Mouse (Mus musculus) gastrocnemius, postnatal 36 days (tissue): ENCODE results near the gene Armc9. TPM values are rescaled to one million over a fixed set of nuclear protein-coding genes. Genes with fewer than 3 reads are reported as not detected.

ENCODE experiments used
- DNase-seq, 2 experiments: peaks; one replicate each; pipeline ENCODE4 v3.0.0; 2022
- intact Hi-C: fragments of 180-260 bp; cut with DNase I; formaldehyde crosslinking; loops from one replicate; pipeline ENCODE4 v1.15.1; 2025
- total RNA-seq, 2 experiments: library from RNA; stranded (reverse); gene quantifications; 2 replicates each; pipeline ENCODE4 v1.2.3; 2021

The Armc9 gene
- total RNA-seq, 2 experiments from 2014 or later, result 1.7 to 1.9 TPM

DNA sequence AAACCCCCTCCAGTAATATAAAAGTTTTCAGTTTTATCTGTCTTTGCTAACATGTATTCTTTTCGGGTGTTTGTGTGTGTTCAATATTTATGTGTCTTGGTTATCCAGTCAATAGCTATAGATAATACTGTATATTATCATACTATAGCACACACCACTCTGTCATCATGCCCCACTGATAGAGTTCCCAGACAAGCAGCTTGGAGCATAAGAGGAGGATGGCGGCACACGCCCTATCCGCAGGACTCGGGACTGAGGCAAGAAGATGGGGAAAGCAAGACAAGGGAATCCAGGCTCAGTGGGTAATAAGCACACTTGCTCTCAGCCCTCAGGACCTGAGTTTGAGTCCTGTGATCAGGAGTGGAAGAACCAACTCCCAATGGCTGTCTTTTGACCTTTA lies 5.9 kb downstream of the Armc9 start:
- intact Hi-C loops, result no loop called here
- DNase-seq, result no peak

DNA sequence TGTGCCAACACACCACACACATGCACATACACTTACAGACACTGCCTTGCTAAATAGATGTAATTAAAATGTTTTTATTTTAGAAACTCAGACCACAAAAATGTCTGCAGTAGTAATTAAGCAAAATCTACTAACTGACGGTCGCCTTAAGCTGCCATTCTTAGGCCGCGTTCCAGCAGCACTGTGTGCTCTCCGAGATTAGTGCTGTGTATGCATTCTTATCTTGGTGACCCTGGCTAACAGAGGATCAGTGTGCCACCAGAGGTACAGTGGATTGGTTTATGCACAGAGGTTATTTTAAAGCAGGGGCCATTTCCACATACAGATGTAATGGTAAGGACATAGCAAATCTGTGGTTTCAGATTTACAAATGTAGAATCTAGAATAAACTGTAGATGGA lies 6.5 kb downstream of the Armc9 start:
- no peak for DNase-seq
- intact Hi-C loops, result no loop called here

DNA sequence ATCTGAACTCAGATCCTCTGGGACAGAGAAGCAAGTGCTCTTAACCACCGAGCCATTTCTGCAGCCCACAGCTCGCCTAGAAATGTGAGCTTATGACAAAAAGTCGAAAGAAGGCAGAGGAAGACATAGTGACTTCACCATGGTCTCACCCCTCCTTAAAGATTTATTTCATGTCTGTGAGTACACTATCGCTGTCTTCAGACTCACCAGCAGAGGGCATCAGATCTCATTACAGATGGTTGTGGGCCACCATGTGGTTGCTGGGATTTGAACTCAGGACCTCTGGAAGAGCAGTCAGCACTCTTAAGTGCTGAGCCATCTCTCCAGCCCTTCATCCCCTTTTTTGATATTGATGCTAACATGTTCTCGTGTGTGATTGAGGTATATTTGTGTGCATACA lies 20.0 kb downstream of the Armc9 start:
- no peak for DNase-seq
- intact Hi-C loops, result no loop called here

GRCm38 (mm10) chr1:86176066-86176465 lies 21.5 kb downstream of the Armc9 start:
- intact Hi-C loops, result no loop called here
- no peak for DNase-seq

GRCm38 (mm10) chr1:86178462-86179253 lies 24.1 kb downstream of the Armc9 start:
- peak; percentile 54 to 59 for DNase-seq
- intact Hi-C loops, result loop anchor here (2.0 kb wide), 1 partner anchor 160 kb away; no protein-coding TSS in a partner anchor

DNA sequence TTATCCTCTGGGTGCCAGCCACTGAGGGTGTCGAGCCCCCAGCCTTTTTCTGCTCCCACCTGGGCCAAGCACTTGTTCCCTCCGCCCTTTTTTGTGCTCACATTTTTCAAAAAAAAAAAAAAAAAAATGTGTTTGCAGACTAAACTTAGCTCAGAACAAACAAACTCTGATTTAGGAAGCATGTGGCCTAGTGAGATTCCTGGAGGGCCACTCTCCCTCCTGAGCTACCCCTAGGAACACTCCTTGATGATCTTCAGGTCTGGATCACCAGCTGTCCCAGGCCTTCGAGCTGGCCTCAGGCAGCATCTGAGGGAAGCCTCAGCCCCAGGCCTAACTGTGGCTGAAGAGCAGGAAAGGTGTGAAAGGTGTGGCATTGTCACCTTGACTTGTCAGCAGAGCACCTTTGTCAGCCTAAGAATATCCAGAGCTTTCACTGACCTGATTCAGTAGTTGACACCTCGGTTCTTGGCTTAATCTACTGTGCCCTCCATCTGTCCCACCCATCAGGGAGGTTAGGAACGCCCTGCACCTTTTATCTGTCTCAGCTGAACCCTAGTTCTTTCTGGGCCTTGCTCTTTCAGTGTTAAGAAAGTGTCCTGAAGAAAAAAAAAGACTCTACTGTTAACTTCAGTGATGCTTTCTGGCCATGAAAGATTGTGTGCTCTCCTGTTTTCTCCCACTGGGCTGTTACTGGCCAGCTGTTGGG lies 27.6 kb downstream of the Armc9 start:
- intact Hi-C loops, result no loop called here
- no peak for DNase-seq

- DNase-seq, result no peak
- intact Hi-C loops, result no loop called here
These were observed 29.1 kb downstream of the Armc9 start for GRCm38 (mm10) chr1:86183577-86184263.

- intact Hi-C loops, result no loop called here
- no peak for DNase-seq
These were observed 32.2 kb downstream of the Armc9 start for GRCm38 (mm10) chr1:86186762-86187161.

DNA sequence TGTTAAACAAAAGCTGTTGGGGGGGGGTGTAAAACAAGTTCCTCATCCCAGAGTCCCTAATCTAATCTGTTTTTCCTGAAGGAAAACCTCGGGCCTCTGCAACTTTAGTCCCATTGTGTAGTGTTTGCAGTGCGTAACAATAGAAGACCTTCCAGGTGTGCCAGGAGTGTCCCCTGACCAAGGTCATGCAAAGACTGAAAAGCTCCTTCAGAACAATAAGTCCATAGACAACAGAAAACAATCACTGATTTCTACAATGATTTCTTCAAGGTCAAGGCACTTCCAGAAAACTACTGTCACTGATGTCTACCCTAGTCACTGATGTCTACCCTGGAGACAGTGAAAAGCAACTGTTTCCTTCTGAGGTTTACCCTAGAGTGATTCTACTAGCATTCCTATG lies 33.3 kb downstream of the Armc9 start:
- DNase-seq, result no peak
- intact Hi-C loops, result no loop called here

DNA sequence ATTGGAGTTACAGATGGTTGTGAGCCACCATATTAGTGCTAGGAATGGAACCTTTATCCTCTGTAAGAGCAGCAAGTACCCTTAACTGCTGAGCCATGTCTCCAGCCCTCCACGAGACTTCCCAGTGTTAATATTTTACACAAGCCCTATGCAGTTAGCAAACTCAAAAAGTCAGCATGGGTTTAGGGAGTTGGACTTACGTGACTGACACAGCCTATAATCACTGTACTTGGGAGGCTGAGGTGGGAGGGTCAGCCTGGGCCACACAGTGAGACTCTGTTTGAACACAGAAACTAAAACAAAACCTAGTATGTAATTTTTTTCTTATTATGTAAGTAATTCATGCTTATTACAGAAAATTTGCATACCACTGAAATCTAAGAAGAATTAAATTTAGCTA lies 33.7 kb downstream of the Armc9 start:
- intact Hi-C loops, result no loop called here
- DNase-seq, result no peak

- no peak for DNase-seq
- intact Hi-C loops, result no loop called here
These were observed 34.6 kb downstream of the Armc9 start for GRCm38 (mm10) chr1:86189034-86189702.

- intact Hi-C loops, result no loop called here
- DNase-seq, result no peak
These were observed 36.3 kb downstream of the Armc9 start for GRCm38 (mm10) chr1:86190843-86191242.

DNA sequence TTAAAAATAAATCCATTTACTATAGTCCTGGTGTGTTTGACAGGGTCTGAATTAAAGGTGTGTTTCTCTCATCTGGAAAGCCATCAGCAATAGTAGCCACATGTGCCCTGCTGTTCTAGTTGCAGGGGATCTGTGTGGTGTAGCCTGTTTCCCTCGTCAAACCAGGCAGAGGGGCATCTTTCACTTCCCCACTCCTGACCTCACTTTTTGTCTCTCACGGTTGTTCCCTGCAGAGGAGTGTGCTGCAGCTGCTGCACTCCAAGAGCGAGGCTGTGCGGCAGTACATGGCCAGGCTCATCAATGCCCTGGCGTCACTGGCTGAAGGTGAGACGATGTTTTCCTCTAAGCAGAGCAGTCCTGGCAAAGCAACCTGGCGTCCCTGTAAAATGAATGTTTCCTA lies 39.5 kb downstream of the Armc9 start:
- no peak for DNase-seq
- intact Hi-C loops, result no loop called here

GRCm38 (mm10) chr1:86198276-86198675 lies 43.7 kb downstream of the Armc9 start:
- DNase-seq, result no peak
- intact Hi-C loops, result no loop called here

- no peak for DNase-seq
- intact Hi-C loops, result no loop called here
These were observed 44.4 kb downstream of the Armc9 start for GRCm38 (mm10) chr1:86199026-86199425.

DNA sequence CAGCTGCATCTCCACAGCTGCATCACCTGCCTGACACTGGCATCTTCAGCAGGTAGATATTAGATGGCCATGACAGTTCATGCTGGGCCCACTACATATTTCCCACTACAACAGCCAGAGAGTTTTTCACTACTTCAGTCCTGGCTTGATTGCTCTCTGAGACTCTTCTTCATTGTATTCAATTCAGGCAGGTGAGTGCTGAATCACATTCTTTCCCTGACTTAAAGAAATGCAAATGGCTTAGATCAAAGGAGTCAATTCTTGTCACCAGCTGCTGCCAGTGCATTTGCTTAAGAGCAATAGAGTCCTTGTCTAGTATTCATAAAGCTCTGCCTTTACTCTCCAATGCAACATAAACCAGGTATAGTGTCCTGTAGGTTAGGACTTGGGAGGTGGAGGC lies 46.7 kb downstream of the Armc9 start:
- no peak for DNase-seq
- intact Hi-C loops, result no loop called here

- DNase-seq, result no peak
- intact Hi-C loops, result no loop called here
These were observed 48.1 kb downstream of the Armc9 start for GRCm38 (mm10) chr1:86202617-86203219.

DNA sequence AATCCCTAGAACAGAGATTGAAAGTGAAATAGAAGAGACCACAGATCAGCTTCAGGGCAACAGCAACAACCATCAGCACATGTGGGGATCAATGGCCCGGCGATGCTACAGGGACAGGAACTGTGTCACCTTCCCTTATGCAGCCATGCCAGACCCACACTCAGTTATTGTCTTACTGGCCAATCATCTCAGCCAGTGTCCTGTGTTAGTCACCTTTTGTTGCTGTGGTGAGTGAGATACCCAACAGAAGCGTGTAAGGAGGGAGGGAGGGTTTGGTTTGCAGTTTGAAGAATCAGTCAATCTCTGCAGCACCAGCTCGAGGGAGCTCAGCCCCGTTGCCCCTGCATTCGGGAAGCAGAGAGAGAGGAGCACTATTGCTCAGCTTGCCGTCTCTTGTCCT lies 56.1 kb downstream of the Armc9 start:
- no peak for DNase-seq
- intact Hi-C loops, result no loop called here

GRCm38 (mm10) chr1:86211498-86211897 lies 56.9 kb downstream of the Armc9 start:
- DNase-seq, result no peak
- intact Hi-C loops, result no loop called here

- intact Hi-C loops, result no loop called here
- DNase-seq, result no peak
These were observed 58.2 kb downstream of the Armc9 start for GRCm38 (mm10) chr1:86212731-86213130.

GRCm38 (mm10) chr1:86214158-86214557 lies 59.6 kb downstream of the Armc9 start:
- DNase-seq, result peak; percentile 61 to 77
- intact Hi-C loops, result no loop called here
